Mouse (Mus musculus): ENCODE data around the gene Aamp. TPM values are rescaled to one million over a fixed set of nuclear protein-coding genes. Genes with fewer than 3 reads are reported as not detected.

Aamp gene
- polyA plus RNA-seq (2015; fragmentation: Illumina TruSeq; extraction: RNeasy Lipid Tissue Mini Kit (QIAGEN cat#74804); ENCODE audit: insufficient read depth, low read depth, low replicate concordance): 30.0 TPM

DNA sequence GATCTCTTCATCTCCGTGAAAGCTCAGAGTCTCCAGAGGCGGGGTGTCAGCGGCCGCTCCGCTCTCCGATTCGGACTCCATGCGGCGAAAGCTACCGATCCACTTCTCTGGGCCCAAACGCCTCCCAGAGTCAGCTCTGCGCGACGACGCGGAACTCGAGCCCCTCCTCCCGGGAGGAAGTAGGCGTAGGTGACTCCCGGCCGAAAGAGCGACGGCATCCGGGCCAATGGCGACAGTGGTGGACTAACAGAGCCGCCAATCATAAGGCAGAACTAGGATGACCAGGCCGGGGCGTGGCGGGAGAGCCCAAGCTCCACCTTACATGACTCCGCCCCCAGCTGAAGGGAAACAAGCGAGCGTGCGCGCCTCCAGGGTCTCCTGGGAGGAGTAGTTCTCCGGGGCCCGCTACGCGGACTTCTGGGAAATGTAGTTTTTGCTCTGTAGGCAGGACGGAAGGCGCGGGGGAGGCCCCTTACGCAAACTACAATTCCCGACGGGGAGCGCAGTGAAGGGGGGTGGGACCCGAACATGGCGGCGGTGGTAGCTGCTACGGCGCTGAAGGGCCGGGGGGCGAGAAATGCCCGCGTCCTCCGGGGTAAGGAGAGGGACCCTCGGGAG is at the start of gene Aamp, which contains the start of gene Pnkd:
Aamp (minus strand) TSS at position 196 of the 618 bp plus-strand sequence.
Pnkd (plus strand) TSS at position 388 of the 618 bp plus-strand sequence.

DNA sequence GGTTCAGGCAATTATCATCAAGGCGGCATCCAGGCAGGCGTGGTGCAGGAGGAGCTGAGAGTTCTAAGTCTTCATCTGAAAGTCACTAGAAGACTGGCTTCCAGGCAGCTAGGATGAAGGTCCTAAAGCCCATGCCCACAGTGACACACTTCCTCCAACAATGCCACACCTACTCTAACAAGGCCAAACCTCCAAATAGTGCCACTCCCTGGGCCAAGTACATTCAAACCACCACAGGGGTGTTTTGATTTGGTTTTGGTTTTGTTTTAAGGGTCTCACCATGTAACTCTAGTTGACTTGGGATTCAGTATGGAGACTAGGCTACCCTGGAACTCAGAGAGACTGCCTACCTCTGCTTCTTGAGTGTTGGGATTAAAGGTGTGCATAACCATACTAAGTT is 21.0 kb upstream of the Aamp start, which contains the start of gene Tmbim1:
Tmbim1 (minus strand) TSS at position 101 of the 400 bp plus-strand sequence.

DNA sequence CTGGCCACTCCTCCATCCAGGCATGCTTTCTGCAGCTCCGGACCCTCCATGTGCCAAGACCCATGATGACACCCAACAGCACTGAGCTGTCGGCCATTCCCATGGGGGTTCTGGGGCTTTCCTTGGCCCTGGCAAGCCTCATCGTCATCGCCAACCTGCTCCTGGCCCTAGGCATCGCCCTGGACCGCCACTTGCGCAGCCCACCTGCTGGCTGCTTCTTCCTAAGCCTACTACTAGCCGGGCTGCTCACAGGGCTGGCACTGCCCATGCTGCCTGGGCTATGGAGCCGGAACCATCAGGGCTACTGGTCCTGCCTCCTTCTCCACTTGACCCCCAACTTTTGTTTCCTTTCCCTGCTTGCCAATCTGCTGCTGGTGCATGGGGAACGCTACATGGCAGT is 6.0 kb downstream of the Aamp start, which contains the start of gene Gpbar1:
Gpbar1 (plus strand) TSS at position 13 of the 400 bp plus-strand sequence.

DNA sequence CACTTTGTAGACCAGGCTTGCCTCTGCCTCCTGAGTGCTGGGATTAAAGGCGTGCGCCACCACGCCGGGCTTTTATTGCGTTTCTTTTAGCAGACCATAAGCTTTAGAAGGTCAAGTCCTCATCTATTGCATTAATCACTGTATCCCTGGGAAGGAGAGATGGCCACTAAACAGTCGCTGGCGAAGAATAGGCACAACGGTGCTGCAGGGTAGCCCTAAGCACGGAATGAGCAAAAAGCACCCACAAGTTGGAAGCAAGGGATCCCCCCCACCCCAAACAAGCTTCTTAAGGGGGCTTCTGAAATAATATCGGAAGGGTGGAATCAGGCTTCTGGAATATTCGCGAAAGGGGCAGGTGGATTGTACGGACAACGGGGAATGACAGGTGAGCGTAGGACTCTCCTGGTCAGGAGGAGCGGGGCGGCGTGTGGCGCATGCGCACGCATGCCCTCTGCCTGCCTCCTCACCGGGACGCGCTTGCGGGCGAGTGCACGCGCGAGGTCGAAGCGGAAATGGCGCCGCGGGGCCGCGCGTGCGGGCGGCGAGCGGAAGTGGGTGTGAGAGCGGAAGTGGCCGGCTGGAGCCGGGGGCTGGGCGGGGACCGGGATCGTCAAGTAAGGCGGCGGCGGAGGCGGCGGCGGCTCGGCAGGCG is 48.5 kb downstream of the Aamp start, which contains the start of gene Arpc2:
Arpc2 (plus strand) TSS at position 147 of the 652 bp plus-strand sequence.

Other genes starting within 250 kb of the Aamp start
- 30.5 TPM for gene Tns1, start 160.3 kb downstream of the Aamp start, polyA plus RNA-seq (2015; fragmentation: Illumina TruSeq; extraction: RNeasy Lipid Tissue Mini Kit (QIAGEN cat#74804); ENCODE audit: insufficient read depth, low read depth, low replicate concordance)
- 1.9 TPM for gene Rufy4, start 159.2 kb downstream of the Aamp start, polyA plus RNA-seq (2015; fragmentation: Illumina TruSeq; extraction: RNeasy Lipid Tissue Mini Kit (QIAGEN cat#74804); ENCODE audit: insufficient read depth, low read depth, low replicate concordance)
- not detected for gene Cxcr2, start 130.7 kb downstream of the Aamp start, polyA plus RNA-seq (2015; fragmentation: Illumina TruSeq; extraction: RNeasy Lipid Tissue Mini Kit (QIAGEN cat#74804); ENCODE audit: insufficient read depth, low read depth, low replicate concordance)
- not detected for gene Cxcr1, start 90.1 kb downstream of the Aamp start, polyA plus RNA-seq (2015; fragmentation: Illumina TruSeq; extraction: RNeasy Lipid Tissue Mini Kit (QIAGEN cat#74804); ENCODE audit: insufficient read depth, low read depth, low replicate concordance)
- gene Arpc2, start 48.7 kb downstream of the Aamp start, polyA plus RNA-seq (2015; fragmentation: Illumina TruSeq; extraction: RNeasy Lipid Tissue Mini Kit (QIAGEN cat#74804); ENCODE audit: insufficient read depth, low read depth, low replicate concordance): 46.6 TPM
- not detected for gene Gpbar1, start 6.2 kb downstream of the Aamp start, polyA plus RNA-seq (2015; fragmentation: Illumina TruSeq; extraction: RNeasy Lipid Tissue Mini Kit (QIAGEN cat#74804); ENCODE audit: insufficient read depth, low read depth, low replicate concordance)
- gene Pnkd, start 192 bp upstream of the Aamp start, polyA plus RNA-seq (2015; fragmentation: Illumina TruSeq; extraction: RNeasy Lipid Tissue Mini Kit (QIAGEN cat#74804); ENCODE audit: insufficient read depth, low read depth, low replicate concordance): 19.8 TPM
- 20.6 TPM for gene Tmbim1, start 20.9 kb upstream of the Aamp start, polyA plus RNA-seq (2015; fragmentation: Illumina TruSeq; extraction: RNeasy Lipid Tissue Mini Kit (QIAGEN cat#74804); ENCODE audit: insufficient read depth, low read depth, low replicate concordance)
- gene Catip, start 77.4 kb upstream of the Aamp start, polyA plus RNA-seq (2015; fragmentation: Illumina TruSeq; extraction: RNeasy Lipid Tissue Mini Kit (QIAGEN cat#74804); ENCODE audit: insufficient read depth, low read depth, low replicate concordance): not detected
- gene Slc11a1, start 90.5 kb upstream of the Aamp start, polyA plus RNA-seq (2015; fragmentation: Illumina TruSeq; extraction: RNeasy Lipid Tissue Mini Kit (QIAGEN cat#74804); ENCODE audit: insufficient read depth, low read depth, low replicate concordance): 7.4 TPM
- 23.8 TPM for gene Ctdsp1, start 106.8 kb upstream of the Aamp start, polyA plus RNA-seq (2015; fragmentation: Illumina TruSeq; extraction: RNeasy Lipid Tissue Mini Kit (QIAGEN cat#74804); ENCODE audit: insufficient read depth, low read depth, low replicate concordance)
- 4.9 TPM for gene Vil1, start 124.6 kb upstream of the Aamp start, polyA plus RNA-seq (2015; fragmentation: Illumina TruSeq; extraction: RNeasy Lipid Tissue Mini Kit (QIAGEN cat#74804); ENCODE audit: insufficient read depth, low read depth, low replicate concordance)
- gene Cnot9, start 221.3 kb upstream of the Aamp start, polyA plus RNA-seq (2015; fragmentation: Illumina TruSeq; extraction: RNeasy Lipid Tissue Mini Kit (QIAGEN cat#74804); ENCODE audit: insufficient read depth, low read depth, low replicate concordance): 3.5 TPM

All from pancreas, adult 10 weeks (tissue).